In the genomic region with DNA sequence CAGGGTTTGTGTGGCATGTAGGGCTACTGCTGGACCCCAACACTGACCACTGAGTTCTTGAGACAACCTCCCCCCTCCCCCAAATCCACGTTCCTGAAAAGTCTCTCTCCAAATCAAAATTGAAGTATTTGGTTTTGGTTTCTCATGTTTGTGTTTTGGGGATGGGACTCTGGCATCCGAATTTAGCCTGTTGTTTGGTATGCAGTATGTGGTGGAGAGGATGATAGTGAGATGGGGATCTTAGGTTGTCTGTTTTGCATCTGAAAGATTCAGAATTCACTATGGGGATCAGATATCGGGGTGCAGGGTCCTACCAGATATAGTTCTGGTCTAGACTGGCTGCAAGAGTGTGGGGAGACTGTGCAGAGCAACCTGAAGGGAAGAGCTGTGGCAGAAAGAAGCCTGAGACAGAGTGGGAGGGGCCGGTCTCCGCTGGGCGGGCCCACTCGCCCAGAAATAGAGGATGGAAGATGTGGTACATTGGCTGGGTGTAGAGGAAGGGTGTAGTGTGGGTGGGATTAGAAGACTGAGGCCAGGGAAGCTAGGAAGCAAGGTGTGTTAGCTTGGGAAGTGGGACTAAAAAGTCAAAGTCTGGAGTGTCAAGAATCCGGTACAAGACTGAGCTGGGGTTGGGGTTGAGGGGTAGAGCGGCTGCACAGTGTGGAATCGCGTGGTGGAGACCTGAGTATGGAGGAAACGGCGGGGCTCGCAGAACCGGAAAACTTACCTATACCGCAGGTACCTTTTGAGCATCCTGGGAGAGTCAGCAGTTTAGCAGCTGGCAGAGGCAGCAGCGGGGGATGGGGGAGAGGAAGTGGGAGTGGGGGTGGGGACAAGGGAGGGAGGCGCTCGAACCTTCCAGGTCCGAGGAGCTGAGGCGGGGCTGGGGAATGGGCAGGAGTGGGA, we compare ENCODE assay signal across 8 mouse cellular contexts. TPM values are rescaled to one million over a fixed set of nuclear protein-coding genes. Genes with fewer than 3 reads are reported as not detected.
A peak's percentile ranks its signal among the peaks of the same experiment; 100 is the strongest.
DNase-seq lines count a peak whose midpoint lies in the region; ATAC-seq and TF ChIP-seq lines count a peak whose summit lies in the region.

A gene (plus strand): TSS at position 444 of the 906 bp plus-strand sequence.

- H3K27me3 ChIP-seq in forebrain, embryonic 10.5 days (ENCODE audit: poor library complexity, severe bottlenecking), result no peaks in the 10 kb centered on the region
- no peaks in the 10 kb centered on the region for H3K27me3 ChIP-seq in heart, embryonic 16.5 days (ENCODE audit: control insufficient read depth, insufficient read depth, low read length)
- H3K27me3 ChIP-seq in liver, embryonic 14.5 days (ENCODE audit: control insufficient read depth, insufficient read depth, low read length), result no peaks in the 10 kb centered on the region
- H3K27me3 ChIP-seq in stomach, postnatal 0 days (ENCODE audit: control insufficient read depth, insufficient read depth, low read length), result no peaks in the 10 kb centered on the region

- no peaks in the 10 kb centered on the region for H3K36me3 ChIP-seq in forebrain, embryonic 10.5 days (replicated peaks)
- H3K36me3 ChIP-seq in heart, embryonic 16.5 days (ENCODE audit: control insufficient read depth, insufficient read depth), result no peaks in the 10 kb centered on the region
- H3K36me3 ChIP-seq in liver, embryonic 14.5 days (replicated peaks; ENCODE audit: control insufficient read depth, insufficient read depth, low read depth), result no peaks in the 10 kb centered on the region
- H3K36me3 ChIP-seq in stomach, postnatal 0 days (ENCODE audit: control insufficient read depth, insufficient read depth, low read length), result no peaks in the 10 kb centered on the region

- H3K4me1 ChIP-seq in brown adipose tissue, adult 24 weeks (ENCODE audit: control insufficient read depth, insufficient read depth, insufficient read length, low read length), result no peaks in the 10 kb centered on the region; the same call in 1 of the 2 replicates
- peaks cover 34% of the 10 kb centered on the region for H3K4me1 ChIP-seq in forebrain, embryonic 10.5 days
- H3K4me1 ChIP-seq in heart, embryonic 16.5 days (ENCODE audit: control insufficient read depth, insufficient read depth, low read length), result peaks cover 20% of the 10 kb centered on the region
- peaks cover 5 to 11% of the 10 kb centered on the region in 2 experiments; a peak in 3 of 4 replicates for H3K4me1 ChIP-seq in liver, embryonic 14.5 days (replicated peaks; ENCODE audit: control insufficient read depth in 2 of 2, insufficient read depth in 2 of 2, low read length in 1 of 2)
- no peaks in the 10 kb centered on the region; the same call in 1 of the 2 replicates for H3K4me1 ChIP-seq in stomach, postnatal 0 days (replicated peaks; ENCODE audit: control insufficient read depth, insufficient read depth)

- H3K4me2 ChIP-seq in heart, embryonic 16.5 days (ENCODE audit: low read depth, low read length), result peak within 1 kb of the TSS; percentile 83
- H3K4me2 ChIP-seq in liver, embryonic 14.5 days (ENCODE audit: low read depth), result peak within 1 kb of the TSS; percentile 75
- peak within 1 kb of the TSS; percentile 91 for H3K4me2 ChIP-seq in stomach, postnatal 0 days (replicated peaks; ENCODE audit: low read depth)

- H3K4me3 ChIP-seq in brown adipose tissue, adult 24 weeks (ENCODE audit: insufficient read depth, low read depth, low read length), result peak within 1 kb of the TSS; percentile 74
- peak within 1 kb of the TSS; percentile 59 for H3K4me3 ChIP-seq in forebrain, embryonic 10.5 days
- H3K4me3 ChIP-seq in heart, embryonic 16.5 days (ENCODE audit: low read length), result peak within 1 kb of the TSS; percentile 61
- peak within 1 kb of the TSS; percentile 58 to 83 for H3K4me3 ChIP-seq in liver, embryonic 14.5 days (ENCODE audit: insufficient read depth in 1 of 2, low read depth in 2 of 2, low read length in 2 of 2)
- peak within 1 kb of the TSS; percentile 56 for H3K4me3 ChIP-seq in stomach, postnatal 0 days (ENCODE audit: low read depth, low read length)

- peak; percentile 77 for DNase-seq in ES-CJ7 (ENCODE audit: low read depth, low spot score)
- DNase-seq in forebrain, embryonic 10.5 days (ENCODE audit: extremely low spot score, low spot score), result peak; percentile 39
- peak; percentile 78 for DNase-seq in kidney, postnatal 14 days
- no peak for DNase-seq in liver, embryonic 14.5 days (ENCODE audit: low read depth in 3 of 3, low spot score in 3 of 3)
- DNase-seq in natural killer cell, adult 2 months (ENCODE audit: low spot score in 2 of 2), result peak; percentile 62 to 69
- DNase-seq in stomach, postnatal 0 days (ENCODE audit: low spot score), result peak; percentile 72

- 0 out of 2 replicates have a peak, but pooled peaks cover 3% of the 10 kb centered on the region for H3K9me3 ChIP-seq in forebrain, embryonic 10.5 days
- no peaks in the 10 kb centered on the region for H3K9me3 ChIP-seq in heart, embryonic 16.5 days (replicated peaks; ENCODE audit: control insufficient read depth, low read length)
- H3K9me3 ChIP-seq in liver, embryonic 14.5 days (ENCODE audit: control insufficient read depth, low read length), result no peaks in the 10 kb centered on the region
- H3K9me3 ChIP-seq in stomach, postnatal 0 days (ENCODE audit: control insufficient read depth, low read length), result no peaks in the 10 kb centered on the region

- TF ChIP-seq EP300 in liver, embryonic 14.5 days (IDR thresholded peaks at IDR 0.05; ENCODE audit: low read depth), result no peak
- no peak for TF ChIP-seq EP300 in stomach, postnatal 0 days (optimal IDR thresholded peaks at IDR 0.05)

- TF ChIP-seq CTCF in liver, embryonic 14.5 days (IDR thresholded peaks at IDR 0.05; ENCODE audit: low read depth), result no peak
- no peak for TF ChIP-seq CTCF in stomach, postnatal 0 days (IDR thresholded peaks at IDR 0.05; ENCODE audit: low read depth)

- 4% methylated on average over 21 of the region's 21 CpGs for WGBS in forebrain, embryonic 10.5 days
- 2% methylated on average over 21 of the region's 21 CpGs for WGBS in heart, embryonic 16.5 days
- WGBS in liver, embryonic 14.5 days (ENCODE audit: insufficient replicate concordance), result 1% methylated on average over 21 of the region's 21 CpGs
- 3% methylated on average over 21 of the region's 21 CpGs for WGBS in stomach, postnatal 0 days

- H3K27ac ChIP-seq in brown adipose tissue, adult 24 weeks (replicated peaks; ENCODE audit: low read depth, low read length), result peak within 1 kb of the TSS; percentile 39
- H3K27ac ChIP-seq in forebrain, embryonic 10.5 days, result peak within 1 kb of the TSS; percentile 75
- H3K27ac ChIP-seq in heart, embryonic 16.5 days (ENCODE audit: low read length), result peak within 1 kb of the TSS; percentile 78
- no peak within 1 kb of the TSS for H3K27ac ChIP-seq in liver, embryonic 14.5 days
- peak within 1 kb of the TSS; percentile 83 for H3K27ac ChIP-seq in stomach, postnatal 0 days (replicated peaks)

- peak within 1 kb of the TSS; percentile 72 for H3K9ac ChIP-seq in heart, embryonic 16.5 days (ENCODE audit: low read length)
- peak within 1 kb of the TSS; percentile 49 for H3K9ac ChIP-seq in liver, embryonic 14.5 days (replicated peaks)
- H3K9ac ChIP-seq in stomach, postnatal 0 days (ENCODE audit: low read length), result peak within 1 kb of the TSS; percentile 75

- peak; percentile 67 for ATAC-seq in heart, embryonic 16.5 days (replicated peaks; ENCODE audit: extremely low read depth, insufficient read depth, low FRiP score)
- peak; percentile 74 for ATAC-seq in liver, embryonic 14.5 days (ENCODE audit: insufficient read depth)
- peak; percentile 81 for ATAC-seq in stomach, postnatal 0 days (ENCODE audit: low FRiP score, low TSS enrichment)

RNA-seq across cellular contexts. Expression of the gene that starts here (rescaled TPM):
- polyA plus RNA-seq in brown adipose tissue, adult 24 weeks (2012; ENCODE audit: insufficient read depth, insufficient read length, missing spikeins), result 5.0 and 6.8 TPM in 2 replicates
- 2.0 and 2.1 TPM in 2 replicates for polyA plus RNA-seq in forebrain, embryonic 10.5 days (2016; fragmentation: Nextera tagmentation; extraction: Ambion mirVana)
- 4.3 and 4.9 TPM in 2 replicates for polyA plus RNA-seq in heart, embryonic 16.5 days (2015; fragmentation: Nextera tagmentation; extraction: Ambion mirVana)
- polyA plus RNA-seq in liver, embryonic 14.5 days (2012; rRNA removed), result 0.28 and 0.50 TPM in 2 replicates
- 0.48 and 0.51 TPM in 2 replicates for polyA plus RNA-seq in liver, embryonic 14.5 days (2014; fragmentation: Nextera tagmentation; extraction: Ambion mirVana)
- polyA plus RNA-seq in stomach, postnatal 0 days (2015; fragmentation: Nextera tagmentation; extraction: Ambion mirVana), result 3.5 and 3.6 TPM in 2 replicates

Comparison
In these comparisons a context has a peak if more than half of its experiments do, and no peak if none do; other contexts are left out.
1. Peak in ATAC-seq, H3K4me3 ChIP-seq, H3K9ac ChIP-seq and H3K4me2 ChIP-seq in liver, embryonic 14.5 days; RNA of the gene not detected or under 1 TPM.
2. DNase-seq: peak in ES-CJ7 (single experiment), forebrain, embryonic 10.5 days (single experiment), kidney, postnatal 14 days (single experiment), natural killer cell, adult 2 months (2 of 2) and stomach, postnatal 0 days (single experiment); none in liver, embryonic 14.5 days (0 of 3).
3. Peak in every context shown above with its lines, with median percentiles within 50 percentile points of each other: H3K4me3 ChIP-seq, ATAC-seq, H3K4me2 ChIP-seq and H3K9ac ChIP-seq.